ENCODE assay signal across 28 mouse cellular contexts in the genomic region with DNA sequence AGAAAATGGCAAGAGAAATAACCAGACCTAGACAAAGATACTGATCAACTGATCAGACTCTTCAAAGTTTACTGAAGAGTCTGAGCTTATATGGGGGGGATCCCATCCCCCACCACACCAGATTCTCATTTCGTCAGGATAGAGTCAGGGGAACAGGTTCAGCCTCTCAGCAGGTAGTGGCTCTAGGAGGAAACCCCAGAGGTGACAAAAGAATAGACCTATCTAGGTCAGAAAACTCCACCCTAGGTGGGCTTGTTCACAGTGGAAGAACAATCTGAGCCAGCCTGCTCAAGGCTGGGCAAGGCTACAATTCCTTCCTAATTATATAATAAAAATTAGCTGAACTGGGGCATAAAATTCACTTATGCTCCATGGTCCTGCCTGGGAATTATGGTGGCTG. TPM values are rescaled to one million over a fixed set of nuclear protein-coding genes. Genes with fewer than 3 reads are reported as not detected.
A peak's percentile ranks its signal among the peaks of the same experiment; 100 is the strongest.
DNase-seq lines count a peak whose midpoint lies in the region; TF ChIP-seq lines count a peak whose summit lies in the region.
"Had no signal": no experiment of that assay in that cellular context is flagged by ENCODE, and none has a peak within 500 bp of the region (broad histone marks: within the 10 kb centered on the region; RNA-seq: fewer than 3 reads in every experiment).

No protein-coding gene starts in this region.

- no peak overlapping the region for H3K4me3 ChIP-seq in ES-Bruce4 (ENCODE audit: low read depth, low read length)
- H3K4me3 ChIP-seq: embryonic facial prominence, embryonic 13.5 days; embryonic facial prominence, embryonic 15.5 days; erythroblast, embryonic 14.5 days; forebrain, embryonic 10.5 days; forebrain, embryonic 12.5 days had no signal

- no peak overlapping the region for H3K9ac ChIP-seq in ES-Bruce4 (ENCODE audit: low read depth, poor library complexity, severe bottlenecking)
- H3K9ac ChIP-seq: embryonic facial prominence, embryonic 13.5 days; embryonic facial prominence, embryonic 15.5 days; forebrain, embryonic 12.5 days had no signal

- peaks cover 2% of the 10 kb centered on the region for H3K4me1 ChIP-seq in ES-Bruce4 (ENCODE audit: control insufficient read depth, insufficient read depth, low read length)
- H3K4me1 ChIP-seq: embryonic facial prominence, embryonic 13.5 days; embryonic facial prominence, embryonic 15.5 days; forebrain, embryonic 10.5 days; forebrain, embryonic 12.5 days had no signal

- TF ChIP-seq POLR2A in ES-Bruce4 (IDR thresholded peaks at IDR 0.05; ENCODE audit: insufficient read depth, low read length) = no peak

- DNase-seq in ES-CJ7 (ENCODE audit: low read depth, low spot score) (peak; percentile 66), R1 (ENCODE audit: low read depth, low spot score) (peak; percentile 89)
- DNase-seq in right cerebral cortex, adult 18-20 months = no peak
- no peak for DNase-seq in spleen, postnatal 36 days (ENCODE audit: low spot score in 2 of 2)
- no peak for DNase-seq in right cerebral cortex, postnatal 25 days
- DNase-seq: adrenal gland, adult 8-10 months; adrenal gland, postnatal 14 days; adrenal gland, postnatal 36 days; cerebellum, adult 11-12 months; cerebellum, adult 8-10 months; cerebellum, adult 9-11 months; cerebellum, postnatal 14 days; cerebellum, postnatal 36 days; embryo, embryonic 11 days had no signal

- H3K27ac ChIP-seq in ES-Bruce4 (ENCODE audit: insufficient read depth, low read length) = peak overlapping the region; percentile 96
- H3K27ac ChIP-seq: embryonic facial prominence, embryonic 13.5 days; embryonic facial prominence, embryonic 15.5 days; forebrain, embryonic 10.5 days; forebrain, embryonic 12.5 days had no signal

- no peak for TF ChIP-seq CTCF in ES-Bruce4 (IDR thresholded peaks at IDR 0.05; ENCODE audit: low read depth, low read length)

- TF ChIP-seq EP300 in ES-Bruce4 (IDR thresholded peaks at IDR 0.05; ENCODE audit: insufficient read depth, low read depth, low read length) = peak; percentile 46; the same call in 1 of the 2 replicates

- peaks cover 8% of the 10 kb centered on the region for H3K9me3 ChIP-seq in ES-Bruce4 (replicated peaks; ENCODE audit: control insufficient read depth, insufficient read depth, low read length, poor library complexity, severe bottlenecking)
- H3K9me3 ChIP-seq: embryonic facial prominence, embryonic 13.5 days; embryonic facial prominence, embryonic 15.5 days; G1E had no signal

- no peaks in the 10 kb centered on the region for H3K36me3 ChIP-seq in ES-Bruce4 (ENCODE audit: control insufficient read depth, insufficient read depth, low read length, poor library complexity, severe bottlenecking)
- H3K36me3 ChIP-seq: embryonic facial prominence, embryonic 13.5 days; embryonic facial prominence, embryonic 15.5 days; forebrain, embryonic 10.5 days; forebrain, embryonic 12.5 days; G1E had no signal

- no peaks in the 10 kb centered on the region; the same call in 1 of the 2 replicates for H3K27me3 ChIP-seq in ES-Bruce4 (ENCODE audit: control insufficient read depth, insufficient read depth, low read length, poor library complexity, severe bottlenecking)
- H3K27me3 ChIP-seq: embryonic facial prominence, embryonic 13.5 days; embryonic facial prominence, embryonic 15.5 days; forebrain, embryonic 12.5 days; Patski had no signal

RNA-seq across cellular contexts. Expression of gene Cyp2a22, which starts 43.4 kb away (rescaled TPM):
- polyA plus RNA-seq in ES-Bruce4 (2011; ENCODE audit: insufficient read depth, insufficient read length, low read depth, missing spikeins) = not detected in 2 replicates
- polyA plus RNA-seq: activated CD4-positive, CD25-positive, alpha-beta regulatory T cell, adult 4 months; C2C12; embryonic facial prominence, embryonic 11.5 days; embryonic facial prominence, embryonic 13.5 days; embryonic facial prominence, embryonic 15.5 days; forebrain, embryonic 10.5 days; forebrain, embryonic 12.5 days; forebrain, embryonic 14.5 days; forebrain, embryonic 16.5 days; frontal cortex, adult 2 months; G1E; Patski had no signal

RNA-seq across cellular contexts. Expression of gene Cyp2a12, which starts 46.3 kb away (rescaled TPM):
- not detected in 2 replicates for polyA plus RNA-seq in ES-Bruce4 (2011; ENCODE audit: insufficient read depth, insufficient read length, low read depth, missing spikeins)
- polyA plus RNA-seq: activated CD4-positive, CD25-positive, alpha-beta regulatory T cell, adult 4 months; C2C12; embryonic facial prominence, embryonic 11.5 days; embryonic facial prominence, embryonic 13.5 days; embryonic facial prominence, embryonic 15.5 days; erythroblast, embryonic 14.5 days; forebrain, embryonic 10.5 days; forebrain, embryonic 12.5 days; forebrain, embryonic 14.5 days; forebrain, embryonic 16.5 days; frontal cortex, adult 2 months; G1E; Patski had no signal

Comparison
In these comparisons a context has a peak if more than half of its experiments do, and no peak if none do; other contexts are left out.
1. DNase-seq: peak in ES-CJ7 (single experiment) and R1 (single experiment); none in right cerebral cortex, adult 18-20 months (single experiment), spleen, postnatal 36 days (0 of 2) and right cerebral cortex, postnatal 25 days (single experiment).